Mouse (Mus musculus): ENCODE measurements around the gene Dap.

The Dap gene

GRCm38 (mm10) chr15:31261094-31261493 lies 37.0 kb downstream of the Dap start:
- in situ Hi-C loops (cut with MseI, MboI), result loop anchor here (10.0 kb wide), 1 partner anchor 336 kb away; no protein-coding TSS in a partner anchor

- in situ Hi-C loops (cut with MseI, MboI), result loop anchor here (10.0 kb wide), 1 partner anchor 338 kb away; no protein-coding TSS in a partner anchor
Observed at GRCm38 (mm10) chr15:31262361-31262760, 38.2 kb downstream of the Dap start.

- in situ Hi-C loops (cut with MseI, MboI), result loop anchor here (10.0 kb wide), 1 partner anchor 340 kb away; no protein-coding TSS in a partner anchor
Observed at GRCm38 (mm10) chr15:31264827-31265226, 40.7 kb downstream of the Dap start.

GRCm38 (mm10) chr15:31265404-31265803 lies 41.3 kb downstream of the Dap start:
- in situ Hi-C loops (cut with MseI, MboI), result loop anchor here (10.0 kb wide), 1 partner anchor 341 kb away; no protein-coding TSS in a partner anchor

- in situ Hi-C loops (cut with MseI, MboI), result loop anchor here (10.0 kb wide), 1 partner anchor 341 kb away; no protein-coding TSS in a partner anchor
Observed at GRCm38 (mm10) chr15:31265845-31266244, 41.7 kb downstream of the Dap start.

- in situ Hi-C loops (cut with MseI, MboI), result loop anchor here (10.0 kb wide), 1 partner anchor 343 kb away; no protein-coding TSS in a partner anchor
Observed at GRCm38 (mm10) chr15:31268148-31268547, 44.0 kb downstream of the Dap start.

- in situ Hi-C loops (cut with MseI, MboI), result loop anchor here (10.0 kb wide), 1 partner anchor 345 kb away; no protein-coding TSS in a partner anchor
Observed at GRCm38 (mm10) chr15:31269558-31269957, 45.4 kb downstream of the Dap start.

- in situ Hi-C loops (cut with MseI, MboI), result no loop called here
Observed at GRCm38 (mm10) chr15:31272695-31273094, 48.6 kb downstream of the Dap start.

- in situ Hi-C loops (cut with MseI, MboI), result no loop called here
Observed at GRCm38 (mm10) chr15:31273509-31273908, 49.4 kb downstream of the Dap start.

- in situ Hi-C loops (cut with MseI, MboI), result no loop called here
Observed at GRCm38 (mm10) chr15:31278090-31278489, 54.0 kb downstream of the Dap start.

- in situ Hi-C loops (cut with MseI, MboI), result no loop called here
Observed at GRCm38 (mm10) chr15:31279120-31279519, 55.0 kb downstream of the Dap start.

- in situ Hi-C loops (cut with MseI, MboI), result no loop called here
Observed at GRCm38 (mm10) chr15:31279577-31280004, 55.5 kb downstream of the Dap start.

GRCm38 (mm10) chr15:31280059-31280458 lies 55.9 kb downstream of the Dap start:
- in situ Hi-C loops (cut with MseI, MboI), result no loop called here

- in situ Hi-C loops (cut with MseI, MboI), result no loop called here
Observed at GRCm38 (mm10) chr15:31280683-31281082, 56.6 kb downstream of the Dap start.

GRCm38 (mm10) chr15:31281830-31282229 lies 57.7 kb downstream of the Dap start:
- in situ Hi-C loops (cut with MseI, MboI), result no loop called here

- in situ Hi-C loops (cut with MseI, MboI), result no loop called here
Observed at GRCm38 (mm10) chr15:31282353-31282752, 58.2 kb downstream of the Dap start.

- in situ Hi-C loops (cut with MseI, MboI), result no loop called here
Observed at GRCm38 (mm10) chr15:31284142-31284541, 60.0 kb downstream of the Dap start.

GRCm38 (mm10) chr15:31284922-31285631 lies 61.0 kb downstream of the Dap start:
- in situ Hi-C loops (cut with MseI, MboI), result no loop called here

GRCm38 (mm10) chr15:31285695-31286094 lies 61.6 kb downstream of the Dap start:
- in situ Hi-C loops (cut with MseI, MboI), result no loop called here

- in situ Hi-C loops (cut with MseI, MboI), result no loop called here
Observed at GRCm38 (mm10) chr15:31292627-31293026, 68.5 kb downstream of the Dap start.

- in situ Hi-C loops (cut with MseI, MboI), result no loop called here
Observed at GRCm38 (mm10) chr15:31294311-31294710, 70.2 kb downstream of the Dap start.

GRCm38 (mm10) chr15:31296882-31297776 lies 73.0 kb downstream of the Dap start:
- in situ Hi-C loops (cut with MseI, MboI), result no loop called here
